Mouse (Mus musculus): Measurements from ENCODE around the gene Frat2.

- TF ChIP-seq CTCF (IDR thresholded peaks at IDR 0.05; ENCODE audit: low read depth): no peak
- no peak for TF ChIP-seq EP300 (IDR thresholded peaks at IDR 0.05; ENCODE audit: low read depth)
Observed at GRCm38 (mm10) chr19:41821436-41821835, 26.5 kb downstream of the Frat2 start.
